Mouse (Mus musculus): Measurements from ENCODE around the gene Zbtb38. TPM values are rescaled to one million over a fixed set of nuclear protein-coding genes. Genes with fewer than 3 reads are reported as not detected.

Zbtb38 gene
- polyA plus RNA-seq, 1 experiment, result 23.8 TPM

DNA sequence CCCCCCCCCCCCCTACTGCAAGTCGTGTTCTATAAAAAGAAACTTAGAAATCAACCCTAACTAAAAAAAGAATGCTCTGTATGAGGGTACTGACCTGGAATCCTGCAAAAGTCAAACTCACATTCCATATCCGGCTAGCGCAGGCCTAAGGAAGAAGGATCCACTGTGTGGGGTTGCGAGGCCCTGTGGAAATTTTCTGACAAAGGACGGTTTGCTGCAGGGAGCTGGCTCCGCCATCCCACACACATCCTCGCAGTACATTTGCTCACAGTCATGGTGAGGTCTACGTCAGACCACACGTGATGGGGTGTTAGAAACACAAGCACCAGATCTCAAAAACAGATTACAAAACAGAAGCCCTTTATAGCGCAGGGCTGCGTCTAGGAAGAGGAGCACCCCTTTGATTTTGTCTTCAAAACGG, 56.5 kb downstream of the Zbtb38 start:
- Histone ChIP-seq H3K9me3 (replicated peaks; ENCODE audit: control insufficient read depth, insufficient read depth, low read length, poor library complexity, severe bottlenecking) (peaks cover 6% of the 10 kb centered on the region), H3K4me1 (ENCODE audit: control insufficient read depth, insufficient read depth, low read length) (no peaks in the 10 kb centered on the region), H3K27me3 (ENCODE audit: control insufficient read depth, insufficient read depth, low read length, poor library complexity, severe bottlenecking) (no peaks in the 10 kb centered on the region), H3K36me3 (ENCODE audit: control insufficient read depth, insufficient read depth, low read length, poor library complexity, severe bottlenecking) (no peaks in the 10 kb centered on the region), H3K4me3 (ENCODE audit: low read depth, low read length) (no peak overlapping the region), H3K9ac (ENCODE audit: low read depth, poor library complexity, severe bottlenecking) (no peak overlapping the region), H3K27ac (ENCODE audit: insufficient read depth, low read length) (no peak overlapping the region)
- no peak for TF ChIP-seq EP300 (IDR thresholded peaks at IDR 0.05; ENCODE audit: insufficient read depth, low read depth, low read length)

DNA sequence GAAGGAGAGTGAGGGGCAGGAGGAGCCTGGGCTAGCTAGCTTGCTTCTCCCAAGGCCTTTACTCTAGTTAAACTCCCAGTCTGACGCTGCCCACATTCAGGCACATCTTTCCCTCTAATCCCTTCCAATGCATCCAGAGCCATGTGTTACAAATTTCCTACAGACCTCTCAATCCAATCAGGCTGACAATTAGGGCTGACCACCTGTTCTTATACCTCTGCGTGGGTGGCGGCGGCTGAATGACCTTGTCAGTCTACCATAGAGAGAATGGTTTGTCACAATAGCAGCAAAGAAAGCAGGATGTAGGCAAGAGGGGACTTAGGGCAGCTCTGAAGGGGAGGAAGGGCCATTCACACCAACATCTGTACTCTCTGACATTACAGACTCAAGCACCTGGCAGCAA, 62.2 kb downstream of the Zbtb38 start:
- no peaks in the 10 kb centered on the region for H3K27me3 ChIP-seq (ENCODE audit: control insufficient read depth, insufficient read depth, low read length, poor library complexity, severe bottlenecking)
- no peak for TF ChIP-seq CTCF (IDR thresholded peaks at IDR 0.05; ENCODE audit: low read depth, low read length)
- 0 out of 2 replicates have a peak, but pooled peaks have one; percentile 33 for TF ChIP-seq EP300 (IDR thresholded peaks at IDR 0.05; ENCODE audit: insufficient read depth, low read depth, low read length)
- H3K9me3 ChIP-seq (replicated peaks; ENCODE audit: control insufficient read depth, insufficient read depth, low read length, poor library complexity, severe bottlenecking), result no peaks in the 10 kb centered on the region
- no peak overlapping the region for H3K27ac ChIP-seq (ENCODE audit: insufficient read depth, low read length)
- peaks cover 2% of the 10 kb centered on the region for H3K4me1 ChIP-seq (ENCODE audit: control insufficient read depth, insufficient read depth, low read length)
- peaks cover 5% of the 10 kb centered on the region; the same call in 1 of the 2 replicates for H3K36me3 ChIP-seq (ENCODE audit: control insufficient read depth, insufficient read depth, low read length, poor library complexity, severe bottlenecking)
- no peak overlapping the region for H3K4me3 ChIP-seq (ENCODE audit: low read depth, low read length)
- no peak overlapping the region for H3K9ac ChIP-seq (ENCODE audit: low read depth, poor library complexity, severe bottlenecking)

DNA sequence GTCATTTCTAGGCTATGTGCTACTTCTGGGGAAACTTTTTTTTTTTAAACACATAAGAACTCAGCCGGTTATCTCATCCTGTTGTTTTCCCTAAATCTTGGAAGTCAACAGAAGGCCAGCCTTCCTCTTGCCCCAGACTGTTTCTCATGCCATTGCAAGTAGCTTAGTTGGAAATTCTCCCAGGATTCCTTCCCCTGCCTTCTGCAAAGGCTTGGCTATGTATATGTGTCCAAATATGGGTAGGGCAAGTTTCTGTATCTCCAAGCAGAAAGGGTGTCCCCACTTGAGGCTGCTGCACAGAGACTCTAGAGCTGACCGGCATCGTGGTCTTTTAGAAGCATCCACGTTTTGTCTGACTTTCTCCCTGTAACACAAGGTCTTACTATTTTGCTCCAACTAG, 63.6 kb downstream of the Zbtb38 start:
- Histone ChIP-seq H3K36me3 (ENCODE audit: control insufficient read depth, insufficient read depth, low read length, poor library complexity, severe bottlenecking) (peaks cover 5% of the 10 kb centered on the region; the same call in 1 of the 2 replicates), H3K9ac (ENCODE audit: low read depth, poor library complexity, severe bottlenecking) (no peak overlapping the region), H3K9me3 (replicated peaks; ENCODE audit: control insufficient read depth, insufficient read depth, low read length, poor library complexity, severe bottlenecking) (no peaks in the 10 kb centered on the region), H3K27me3 (ENCODE audit: control insufficient read depth, insufficient read depth, low read length, poor library complexity, severe bottlenecking) (no peaks in the 10 kb centered on the region), H3K27ac (ENCODE audit: insufficient read depth, low read length) (no peak overlapping the region), H3K4me1 (ENCODE audit: control insufficient read depth, insufficient read depth, low read length) (peaks cover 2% of the 10 kb centered on the region), H3K4me3 (ENCODE audit: low read depth, low read length) (no peak overlapping the region)
- TF ChIP-seq POLR2A (IDR thresholded peaks at IDR 0.05; ENCODE audit: insufficient read depth, low read length) (no peak), CTCF (IDR thresholded peaks at IDR 0.05; ENCODE audit: low read depth, low read length) (no peak), EP300 (IDR thresholded peaks at IDR 0.05; ENCODE audit: insufficient read depth, low read depth, low read length) (no peak)

DNA sequence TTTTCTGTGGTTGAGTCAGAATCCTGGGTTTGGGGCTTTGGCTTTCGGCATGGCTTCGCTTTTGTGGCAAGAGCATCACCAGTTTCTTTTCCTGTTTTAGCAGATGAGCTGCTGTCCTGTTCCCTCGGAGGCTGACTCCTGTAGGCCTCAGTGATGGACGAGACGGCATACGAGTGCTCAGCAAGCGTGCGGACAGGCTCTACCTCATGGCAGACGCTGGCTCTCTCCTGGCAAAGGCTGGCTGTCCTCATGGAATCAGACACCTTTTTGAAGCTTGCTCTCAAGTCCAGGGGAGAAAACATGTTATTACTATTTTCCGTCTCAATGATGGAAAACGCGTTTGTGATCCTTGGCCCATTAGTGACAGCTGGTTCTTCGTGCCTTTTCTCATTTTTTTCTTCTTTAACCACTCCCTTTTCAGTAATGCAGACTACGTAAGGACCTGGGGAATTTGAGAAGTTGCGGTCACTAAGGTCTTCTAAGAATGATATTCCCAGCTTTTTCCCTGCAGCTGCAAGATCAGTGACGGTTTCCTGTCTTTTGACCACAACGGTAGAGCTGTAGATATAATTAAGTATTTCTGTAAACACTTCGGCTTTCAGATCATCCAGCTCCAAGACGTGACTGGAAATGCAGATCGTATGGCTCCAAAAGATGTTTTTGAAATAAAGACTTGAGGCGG, 64.3 kb downstream of the Zbtb38 start:
- no peak overlapping the region for H3K27ac ChIP-seq (ENCODE audit: insufficient read depth, low read length)
- H3K4me3 ChIP-seq (ENCODE audit: low read depth, low read length), result no peak overlapping the region
- H3K9me3 ChIP-seq (replicated peaks; ENCODE audit: control insufficient read depth, insufficient read depth, low read length, poor library complexity, severe bottlenecking), result no peaks in the 10 kb centered on the region
- peaks cover 2% of the 10 kb centered on the region for H3K4me1 ChIP-seq (ENCODE audit: control insufficient read depth, insufficient read depth, low read length)
- TF ChIP-seq CTCF (IDR thresholded peaks at IDR 0.05; ENCODE audit: low read depth, low read length) (no peak), EP300 (IDR thresholded peaks at IDR 0.05; ENCODE audit: insufficient read depth, low read depth, low read length) (no peak), POLR2A (IDR thresholded peaks at IDR 0.05; ENCODE audit: insufficient read depth, low read length) (no peak)
- peaks cover 5% of the 10 kb centered on the region; the same call in 1 of the 2 replicates for H3K36me3 ChIP-seq (ENCODE audit: control insufficient read depth, insufficient read depth, low read length, poor library complexity, severe bottlenecking)
- H3K27me3 ChIP-seq (ENCODE audit: control insufficient read depth, insufficient read depth, low read length, poor library complexity, severe bottlenecking), result no peaks in the 10 kb centered on the region
- no peak overlapping the region for H3K9ac ChIP-seq (ENCODE audit: low read depth, poor library complexity, severe bottlenecking)

- H3K9me3 ChIP-seq (replicated peaks; ENCODE audit: control insufficient read depth, insufficient read depth, low read length, poor library complexity, severe bottlenecking), result no peaks in the 10 kb centered on the region
- no peak overlapping the region for H3K4me3 ChIP-seq (ENCODE audit: low read depth, low read length)
- H3K36me3 ChIP-seq (ENCODE audit: control insufficient read depth, insufficient read depth, low read length, poor library complexity, severe bottlenecking), result peaks cover 5% of the 10 kb centered on the region; the same call in 1 of the 2 replicates
- H3K9ac ChIP-seq (ENCODE audit: low read depth, poor library complexity, severe bottlenecking), result no peak overlapping the region
- H3K4me1 ChIP-seq (ENCODE audit: control insufficient read depth, insufficient read depth, low read length), result peaks cover 2% of the 10 kb centered on the region
- TF ChIP-seq EP300 (IDR thresholded peaks at IDR 0.05; ENCODE audit: insufficient read depth, low read depth, low read length) (no peak), POLR2A (IDR thresholded peaks at IDR 0.05; ENCODE audit: insufficient read depth, low read length) (no peak), CTCF (IDR thresholded peaks at IDR 0.05; ENCODE audit: low read depth, low read length) (no peak)
- no peaks in the 10 kb centered on the region for H3K27me3 ChIP-seq (ENCODE audit: control insufficient read depth, insufficient read depth, low read length, poor library complexity, severe bottlenecking)
- H3K27ac ChIP-seq (ENCODE audit: insufficient read depth, low read length), result no peak overlapping the region
Measured at GRCm38 (mm10) chr9:96687591-96688186, 64.9 kb downstream of the Zbtb38 start.

GRCm38 (mm10) chr9:96685600-96686084, 67.0 kb downstream of the Zbtb38 start:
- Histone ChIP-seq H3K4me3 (ENCODE audit: low read depth, low read length) (no peak overlapping the region), H3K36me3 (ENCODE audit: control insufficient read depth, insufficient read depth, low read length, poor library complexity, severe bottlenecking) (peaks cover 5% of the 10 kb centered on the region; the same call in 1 of the 2 replicates), H3K9ac (ENCODE audit: low read depth, poor library complexity, severe bottlenecking) (no peak overlapping the region), H3K27ac (ENCODE audit: insufficient read depth, low read length) (no peak overlapping the region), H3K27me3 (ENCODE audit: control insufficient read depth, insufficient read depth, low read length, poor library complexity, severe bottlenecking) (no peaks in the 10 kb centered on the region), H3K4me1 (ENCODE audit: control insufficient read depth, insufficient read depth, low read length) (no peaks in the 10 kb centered on the region), H3K9me3 (replicated peaks; ENCODE audit: control insufficient read depth, insufficient read depth, low read length, poor library complexity, severe bottlenecking) (no peaks in the 10 kb centered on the region)
- TF ChIP-seq EP300 (IDR thresholded peaks at IDR 0.05; ENCODE audit: insufficient read depth, low read depth, low read length) (no peak), CTCF (IDR thresholded peaks at IDR 0.05; ENCODE audit: low read depth, low read length) (no peak), POLR2A (IDR thresholded peaks at IDR 0.05; ENCODE audit: insufficient read depth, low read length) (no peak)

All from ES-Bruce4 (cell line).